Mouse (Mus musculus): Measurements from ENCODE around the gene Usp32.

Gene Usp32

GRCm38 (mm10) chr11:84979351-84979750 is 160.6 kb downstream of the Usp32 start:
- no peak for DNase-seq (ENCODE audit: low read depth, low spot score)

- peak; percentile 13 for DNase-seq (ENCODE audit: low read depth, low spot score)
These were observed 161.8 kb downstream of the Usp32 start for GRCm38 (mm10) chr11:84978113-84978512.

- DNase-seq (ENCODE audit: low read depth, low spot score), result no peak
These were observed 162.5 kb downstream of the Usp32 start for GRCm38 (mm10) chr11:84977385-84977952.

GRCm38 (mm10) chr11:84976706-84977105 is 163.3 kb downstream of the Usp32 start:
- no peak for DNase-seq (ENCODE audit: low read depth, low spot score)

GRCm38 (mm10) chr11:84974582-84974981 is 165.4 kb downstream of the Usp32 start:
- no peak for DNase-seq (ENCODE audit: low read depth, low spot score)

GRCm38 (mm10) chr11:84973661-84974060 is 166.3 kb downstream of the Usp32 start:
- no peak for DNase-seq (ENCODE audit: low read depth, low spot score)

- DNase-seq (ENCODE audit: low read depth, low spot score), result no peak
These were observed 167.9 kb downstream of the Usp32 start for GRCm38 (mm10) chr11:84972067-84972466.

GRCm38 (mm10) chr11:84968775-84969174 is 171.2 kb downstream of the Usp32 start:
- no peak for DNase-seq (ENCODE audit: low read depth, low spot score)

GRCm38 (mm10) chr11:84968309-84968708 is 171.7 kb downstream of the Usp32 start:
- DNase-seq (ENCODE audit: low read depth, low spot score), result no peak

GRCm38 (mm10) chr11:84967113-84967512 is 172.8 kb downstream of the Usp32 start:
- DNase-seq (ENCODE audit: low read depth, low spot score), result no peak

- DNase-seq (ENCODE audit: low read depth, low spot score), result no peak
These were observed 173.3 kb downstream of the Usp32 start for GRCm38 (mm10) chr11:84966696-84967095.

- no peak for DNase-seq (ENCODE audit: low read depth, low spot score)
These were observed 176.4 kb downstream of the Usp32 start for GRCm38 (mm10) chr11:84963556-84963955.

GRCm38 (mm10) chr11:84962536-84962935 is 177.4 kb downstream of the Usp32 start:
- no peak for DNase-seq (ENCODE audit: low read depth, low spot score)

- no peak for DNase-seq (ENCODE audit: low read depth, low spot score)
These were observed 178.4 kb downstream of the Usp32 start for GRCm38 (mm10) chr11:84961571-84961970.

GRCm38 (mm10) chr11:84960780-84961179 is 179.2 kb downstream of the Usp32 start:
- no peak for DNase-seq (ENCODE audit: low read depth, low spot score)

- DNase-seq (ENCODE audit: low read depth, low spot score), result no peak
These were observed 179.7 kb downstream of the Usp32 start for GRCm38 (mm10) chr11:84960291-84960690.

GRCm38 (mm10) chr11:84959701-84960181 is 180.2 kb downstream of the Usp32 start:
- no peak for DNase-seq (ENCODE audit: low read depth, low spot score)

GRCm38 (mm10) chr11:84959181-84959580 is 180.8 kb downstream of the Usp32 start:
- no peak for DNase-seq (ENCODE audit: low read depth, low spot score)

GRCm38 (mm10) chr11:84958271-84958630 is 181.7 kb downstream of the Usp32 start:
- DNase-seq (ENCODE audit: low read depth, low spot score), result no peak

GRCm38 (mm10) chr11:84957591-84958270 is 182.2 kb downstream of the Usp32 start, which contains the start of gene Car4:
Car4 (plus strand) TSS chr11:84957786.
- no peak for DNase-seq (ENCODE audit: low read depth, low spot score)

- no peak for DNase-seq (ENCODE audit: low read depth, low spot score)
These were observed 182.8 kb downstream of the Usp32 start for GRCm38 (mm10) chr11:84957171-84957570.

- DNase-seq (ENCODE audit: low read depth, low spot score), result no peak
These were observed 183.6 kb downstream of the Usp32 start for GRCm38 (mm10) chr11:84956400-84956799.

- DNase-seq (ENCODE audit: low read depth, low spot score), result no peak
These were observed 187.3 kb downstream of the Usp32 start for GRCm38 (mm10) chr11:84952611-84953010.

Data from CD4-positive, CD25-positive, alpha-beta regulatory T cell, adult 2 months (primary cell).